Mouse (Mus musculus): ENCODE measurements around the gene Otud7b. TPM values are rescaled to one million over a fixed set of nuclear protein-coding genes. Genes with fewer than 3 reads are reported as not detected.

Otud7b gene
- polyA plus RNA-seq, 1 experiment from 2014 or later = 13.9 TPM

DNA sequence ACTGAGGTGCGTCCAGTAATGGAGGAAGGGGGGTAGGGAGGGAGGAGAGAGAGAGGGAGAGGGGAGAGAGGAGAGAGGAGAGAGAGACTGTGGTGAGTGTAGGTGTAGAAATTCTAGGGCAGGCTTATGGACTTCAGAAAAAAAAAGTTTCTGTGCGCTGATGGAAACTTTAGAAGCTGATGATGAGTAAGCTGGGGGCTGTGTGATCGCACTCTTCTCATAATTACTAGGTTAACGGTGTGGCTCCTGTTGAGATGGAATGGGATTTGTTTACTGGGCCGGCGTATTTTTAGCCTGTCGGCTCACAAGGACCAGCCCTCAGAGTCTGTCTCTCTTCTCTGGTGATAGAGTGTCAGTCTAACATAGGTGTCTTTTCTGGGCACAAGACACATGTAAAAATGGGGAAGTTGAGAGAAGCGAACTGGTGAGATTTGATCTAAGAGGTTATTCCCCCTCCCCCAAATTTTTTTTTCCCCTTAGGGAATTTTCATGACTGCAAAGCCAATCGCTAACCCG lies 963 bp downstream of the Otud7b start:
- no peaks in the 10 kb centered on the region for H3K27me3 ChIP-seq (ENCODE audit: control insufficient read depth, insufficient read depth, low read length)
- no peak for ATAC-seq (ENCODE audit: insufficient number of reproducible peaks, insufficient read depth, low FRiP score, low read depth)
- H3K36me3 ChIP-seq (ENCODE audit: control insufficient read depth, insufficient read depth, low read length) = no peaks in the 10 kb centered on the region
- peak overlapping the region; percentile 89 for H3K9ac ChIP-seq (replicated peaks; ENCODE audit: low read depth, low read length)
- peak overlapping the region; percentile 93; the same call in 1 of the 2 replicates for H3K27ac ChIP-seq (ENCODE audit: low read length)
- WGBS = 8% methylated on average over 10 of the region's 10 CpGs
- peaks cover 10% of the 10 kb centered on the region; the same call in 1 of the 2 replicates for H3K4me1 ChIP-seq (ENCODE audit: control insufficient read depth, insufficient read depth, low read length)
- peak overlapping the region; percentile 87 for H3K4me3 ChIP-seq (ENCODE audit: low read depth, low read length)
- no peaks in the 10 kb centered on the region for H3K9me3 ChIP-seq (ENCODE audit: control insufficient read depth, low read depth, low read length)
- peak overlapping the region; percentile 57 for H3K4me2 ChIP-seq (replicated peaks; ENCODE audit: low read depth, low read length)

DNA sequence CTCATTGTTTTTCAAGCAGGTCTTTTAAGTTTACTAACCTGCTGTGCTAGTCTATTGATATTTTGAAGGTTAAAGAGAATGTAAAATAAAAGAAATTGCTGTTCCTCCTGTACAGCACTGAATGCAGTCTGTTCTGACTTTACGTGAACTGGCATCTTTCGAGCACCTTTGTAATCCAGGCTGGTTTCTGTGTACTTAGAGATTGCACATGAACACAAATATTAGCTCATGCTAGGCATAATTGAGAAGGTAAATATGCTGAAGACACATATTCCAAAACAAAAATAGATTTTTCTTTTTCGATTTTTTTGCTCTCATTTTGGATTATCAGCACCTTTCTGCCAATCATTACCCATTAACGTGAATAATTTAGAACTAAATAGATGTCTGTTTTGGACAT lies 1.8 kb downstream of the Otud7b start:
- Histone ChIP-seq H3K27me3 (ENCODE audit: control insufficient read depth, insufficient read depth, low read length) (no peaks in the 10 kb centered on the region), H3K4me3 (ENCODE audit: low read depth, low read length) (peak overlapping the region; percentile 87; the same call in 1 of the 2 replicates), H3K4me1 (ENCODE audit: control insufficient read depth, insufficient read depth, low read length) (peaks cover 10% of the 10 kb centered on the region; the same call in 1 of the 2 replicates), H3K36me3 (ENCODE audit: control insufficient read depth, insufficient read depth, low read length) (no peaks in the 10 kb centered on the region), H3K9me3 (ENCODE audit: control insufficient read depth, low read depth, low read length) (no peaks in the 10 kb centered on the region), H3K4me2 (replicated peaks; ENCODE audit: low read depth, low read length) (peak overlapping the region; percentile 57), H3K9ac (replicated peaks; ENCODE audit: low read depth, low read length) (no peak overlapping the region), H3K27ac (ENCODE audit: low read length) (no peak overlapping the region)
- WGBS = 76% methylated on average over 4 of the region's 4 CpGs
- ATAC-seq (ENCODE audit: insufficient number of reproducible peaks, insufficient read depth, low FRiP score, low read depth) = no peak

DNA sequence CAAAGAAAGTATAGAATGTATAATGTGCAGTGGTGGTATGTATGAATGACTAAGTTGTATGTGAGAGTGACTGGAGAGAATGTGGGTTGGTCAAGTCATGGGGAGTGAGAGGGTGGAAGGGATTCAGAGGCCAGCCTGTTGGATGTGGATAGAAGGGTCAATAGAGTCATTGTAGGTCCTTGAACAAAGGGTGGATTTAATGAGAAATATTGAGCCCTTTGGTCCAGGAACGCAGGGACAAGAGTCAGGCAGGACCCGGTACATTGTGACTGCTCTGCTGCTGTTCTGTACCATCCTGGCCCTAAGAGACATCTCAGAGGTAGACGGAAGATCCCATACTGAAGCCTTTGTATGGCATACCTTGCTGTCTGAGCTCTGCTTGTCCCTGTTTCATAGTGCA lies 4.0 kb downstream of the Otud7b start:
- H3K27me3 ChIP-seq (ENCODE audit: control insufficient read depth, insufficient read depth, low read length) = no peaks in the 10 kb centered on the region
- H3K36me3 ChIP-seq (ENCODE audit: control insufficient read depth, insufficient read depth, low read length) = no peaks in the 10 kb centered on the region
- no peak overlapping the region for H3K27ac ChIP-seq (ENCODE audit: low read length)
- no peak overlapping the region for H3K4me2 ChIP-seq (replicated peaks; ENCODE audit: low read depth, low read length)
- no peak overlapping the region for H3K9ac ChIP-seq (replicated peaks; ENCODE audit: low read depth, low read length)
- 88% methylated on average over 3 of the region's 3 CpGs for WGBS
- ATAC-seq (ENCODE audit: insufficient number of reproducible peaks, insufficient read depth, low FRiP score, low read depth) = no peak
- no peak overlapping the region for H3K4me3 ChIP-seq (ENCODE audit: low read depth, low read length)
- H3K4me1 ChIP-seq (ENCODE audit: control insufficient read depth, insufficient read depth, low read length) = peaks cover 5% of the 10 kb centered on the region; the same call in 1 of the 2 replicates
- no peaks in the 10 kb centered on the region for H3K9me3 ChIP-seq (ENCODE audit: control insufficient read depth, low read depth, low read length)

DNA sequence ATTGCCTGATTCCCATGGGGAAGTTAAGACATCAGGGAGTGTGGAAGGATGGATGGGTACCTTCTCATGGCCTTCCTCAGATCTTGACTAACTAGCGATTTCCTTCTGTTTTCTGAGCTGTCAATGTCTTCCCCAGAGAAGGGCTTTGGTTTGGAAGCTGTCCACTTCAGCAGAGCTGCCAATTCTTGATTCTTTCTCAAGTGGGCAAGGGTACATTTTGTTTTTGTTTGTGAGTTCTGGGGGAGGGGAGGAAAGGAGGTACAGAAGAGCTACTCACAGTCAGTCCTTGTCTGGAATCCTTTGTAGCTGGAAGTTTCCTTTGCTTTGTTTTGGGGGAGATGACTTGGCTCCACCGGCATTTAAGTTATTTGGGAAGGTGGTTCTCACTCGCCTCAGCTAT lies 8.9 kb downstream of the Otud7b start:
- H3K36me3 ChIP-seq (ENCODE audit: control insufficient read depth, insufficient read depth, low read length) = no peaks in the 10 kb centered on the region
- H3K9me3 ChIP-seq (ENCODE audit: control insufficient read depth, low read depth, low read length) = no peaks in the 10 kb centered on the region
- ATAC-seq (ENCODE audit: insufficient number of reproducible peaks, insufficient read depth, low FRiP score, low read depth) = no peak
- H3K27ac ChIP-seq (ENCODE audit: low read length) = no peak overlapping the region
- H3K27me3 ChIP-seq (ENCODE audit: control insufficient read depth, insufficient read depth, low read length) = no peaks in the 10 kb centered on the region
- no peak overlapping the region for H3K4me3 ChIP-seq (ENCODE audit: low read depth, low read length)
- no peaks in the 10 kb centered on the region for H3K4me1 ChIP-seq (ENCODE audit: control insufficient read depth, insufficient read depth, low read length)
- H3K4me2 ChIP-seq (replicated peaks; ENCODE audit: low read depth, low read length) = no peak overlapping the region
- WGBS = 55% methylated on average over 3 of the region's 3 CpGs
- no peak overlapping the region for H3K9ac ChIP-seq (replicated peaks; ENCODE audit: low read depth, low read length)

DNA sequence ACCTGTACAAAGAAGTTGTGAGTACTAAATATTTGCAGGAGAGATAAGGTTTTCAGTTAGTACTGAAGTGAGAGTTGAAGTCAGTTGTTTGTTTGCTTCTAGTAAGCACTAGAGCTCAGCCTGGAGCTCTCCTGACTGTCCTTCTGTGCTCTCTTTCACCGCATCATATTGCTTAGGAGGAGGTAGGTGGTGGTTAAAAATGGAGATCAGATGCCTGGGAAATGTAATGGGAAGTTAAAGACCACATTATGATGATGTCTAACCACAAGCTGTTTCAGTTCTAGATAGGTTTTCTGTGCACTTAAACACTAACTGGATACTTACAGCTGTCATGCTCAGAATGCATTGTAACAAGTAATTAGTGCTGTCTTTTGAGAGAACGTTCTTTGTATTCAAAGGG lies 13.8 kb downstream of the Otud7b start:
- no peak overlapping the region for H3K4me3 ChIP-seq (ENCODE audit: low read depth, low read length)
- no peak overlapping the region for H3K27ac ChIP-seq (ENCODE audit: low read length)
- no peaks in the 10 kb centered on the region for H3K27me3 ChIP-seq (ENCODE audit: control insufficient read depth, insufficient read depth, low read length)
- H3K4me2 ChIP-seq (replicated peaks; ENCODE audit: low read depth, low read length) = no peak overlapping the region
- 73% methylated on average over 2 of the region's 2 CpGs for WGBS
- no peaks in the 10 kb centered on the region for H3K36me3 ChIP-seq (ENCODE audit: control insufficient read depth, insufficient read depth, low read length)
- H3K9ac ChIP-seq (replicated peaks; ENCODE audit: low read depth, low read length) = no peak overlapping the region
- no peaks in the 10 kb centered on the region for H3K4me1 ChIP-seq (ENCODE audit: control insufficient read depth, insufficient read depth, low read length)
- H3K9me3 ChIP-seq (ENCODE audit: control insufficient read depth, low read depth, low read length) = no peaks in the 10 kb centered on the region
- ATAC-seq (ENCODE audit: insufficient number of reproducible peaks, insufficient read depth, low FRiP score, low read depth) = no peak

DNA sequence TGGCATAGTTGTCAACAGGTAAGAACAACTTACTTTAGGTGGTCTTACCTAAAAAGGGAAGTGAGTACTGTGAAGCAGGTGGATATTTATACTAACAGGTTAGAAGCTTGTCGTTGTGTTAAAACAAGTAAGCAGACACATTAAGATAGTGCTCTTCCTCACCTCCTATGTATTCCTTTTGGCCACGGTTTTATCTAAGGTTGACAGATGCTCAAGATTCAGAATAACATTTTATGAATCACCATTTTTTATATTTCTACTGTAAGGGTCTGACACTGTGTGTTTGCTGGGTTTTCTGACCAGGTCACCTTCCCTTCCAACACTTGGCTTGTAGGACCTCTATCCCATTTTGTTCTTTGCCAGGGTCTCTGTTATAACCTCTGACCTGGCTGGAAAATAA lies 14.4 kb downstream of the Otud7b start:
- no peak overlapping the region for H3K27ac ChIP-seq (ENCODE audit: low read length)
- no peak for ATAC-seq (ENCODE audit: insufficient number of reproducible peaks, insufficient read depth, low FRiP score, low read depth)
- no peak overlapping the region for H3K9ac ChIP-seq (replicated peaks; ENCODE audit: low read depth, low read length)
- no peaks in the 10 kb centered on the region for H3K9me3 ChIP-seq (ENCODE audit: control insufficient read depth, low read depth, low read length)
- no peaks in the 10 kb centered on the region for H3K27me3 ChIP-seq (ENCODE audit: control insufficient read depth, insufficient read depth, low read length)
- H3K4me1 ChIP-seq (ENCODE audit: control insufficient read depth, insufficient read depth, low read length) = no peaks in the 10 kb centered on the region
- no peaks in the 10 kb centered on the region for H3K36me3 ChIP-seq (ENCODE audit: control insufficient read depth, insufficient read depth, low read length)
- no peak overlapping the region for H3K4me2 ChIP-seq (replicated peaks; ENCODE audit: low read depth, low read length)
- 89% methylated on average over 2 of the region's 2 CpGs for WGBS
- H3K4me3 ChIP-seq (ENCODE audit: low read depth, low read length) = no peak overlapping the region

DNA sequence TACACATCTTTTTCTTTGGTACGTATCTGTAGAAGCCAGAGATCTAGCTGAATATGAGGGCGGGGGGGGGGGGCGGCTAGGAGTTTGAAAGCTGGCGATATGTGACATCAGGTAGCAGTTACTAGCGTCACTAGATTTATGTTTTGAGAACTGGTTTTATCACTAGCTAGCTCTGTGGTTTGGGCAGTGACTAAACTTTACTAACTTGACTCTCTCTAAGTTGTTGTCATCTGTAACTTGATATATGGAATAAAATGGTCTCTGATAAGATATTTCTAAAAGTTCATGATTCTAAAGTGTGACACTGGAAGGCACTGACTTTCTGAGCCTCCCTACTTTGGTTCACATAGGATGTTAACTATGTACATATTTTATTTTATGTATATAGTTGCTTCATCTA lies 19.9 kb downstream of the Otud7b start:
- Histone ChIP-seq H3K27ac (ENCODE audit: low read length) (no peak overlapping the region), H3K36me3 (ENCODE audit: control insufficient read depth, insufficient read depth, low read length) (no peaks in the 10 kb centered on the region), H3K4me2 (replicated peaks; ENCODE audit: low read depth, low read length) (no peak overlapping the region), H3K27me3 (ENCODE audit: control insufficient read depth, insufficient read depth, low read length) (no peaks in the 10 kb centered on the region), H3K4me1 (ENCODE audit: control insufficient read depth, insufficient read depth, low read length) (no peaks in the 10 kb centered on the region), H3K9me3 (ENCODE audit: control insufficient read depth, low read depth, low read length) (no peaks in the 10 kb centered on the region), H3K9ac (replicated peaks; ENCODE audit: low read depth, low read length) (no peak overlapping the region), H3K4me3 (ENCODE audit: low read depth, low read length) (no peak overlapping the region)
- no peak for ATAC-seq (ENCODE audit: insufficient number of reproducible peaks, insufficient read depth, low FRiP score, low read depth)
- 81% methylated on average over 5 of the region's 5 CpGs for WGBS

DNA sequence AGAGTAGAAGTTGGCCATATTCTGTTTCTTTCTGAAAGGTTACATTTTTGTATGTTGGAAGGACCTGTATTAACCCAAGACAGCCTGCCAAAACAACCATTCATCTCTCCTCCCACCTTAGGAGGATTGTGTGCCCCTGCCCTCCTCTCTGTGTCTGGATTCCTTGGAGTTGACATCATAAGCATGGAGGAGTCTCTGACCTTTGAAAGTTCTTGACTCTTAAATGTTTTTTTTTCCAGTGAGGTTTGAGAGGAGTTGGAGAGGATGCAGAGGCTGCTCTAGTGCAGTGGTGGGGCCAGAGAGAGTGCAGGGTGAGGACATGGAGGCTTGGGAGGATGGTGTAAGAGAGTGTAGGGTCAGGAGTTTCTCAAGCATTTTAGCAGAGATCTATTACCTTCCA lies 23.8 kb downstream of the Otud7b start:
- no peaks in the 10 kb centered on the region for H3K9me3 ChIP-seq (ENCODE audit: control insufficient read depth, low read depth, low read length)
- H3K27me3 ChIP-seq (ENCODE audit: control insufficient read depth, insufficient read depth, low read length) = no peaks in the 10 kb centered on the region
- no peaks in the 10 kb centered on the region for H3K4me1 ChIP-seq (ENCODE audit: control insufficient read depth, insufficient read depth, low read length)
- H3K27ac ChIP-seq (ENCODE audit: low read length) = no peak overlapping the region
- H3K4me3 ChIP-seq (ENCODE audit: low read depth, low read length) = no peak overlapping the region
- H3K4me2 ChIP-seq (replicated peaks; ENCODE audit: low read depth, low read length) = no peak overlapping the region
- no peaks in the 10 kb centered on the region for H3K36me3 ChIP-seq (ENCODE audit: control insufficient read depth, insufficient read depth, low read length)
- no peak overlapping the region for H3K9ac ChIP-seq (replicated peaks; ENCODE audit: low read depth, low read length)
- no peak for ATAC-seq (ENCODE audit: insufficient number of reproducible peaks, insufficient read depth, low FRiP score, low read depth)

DNA sequence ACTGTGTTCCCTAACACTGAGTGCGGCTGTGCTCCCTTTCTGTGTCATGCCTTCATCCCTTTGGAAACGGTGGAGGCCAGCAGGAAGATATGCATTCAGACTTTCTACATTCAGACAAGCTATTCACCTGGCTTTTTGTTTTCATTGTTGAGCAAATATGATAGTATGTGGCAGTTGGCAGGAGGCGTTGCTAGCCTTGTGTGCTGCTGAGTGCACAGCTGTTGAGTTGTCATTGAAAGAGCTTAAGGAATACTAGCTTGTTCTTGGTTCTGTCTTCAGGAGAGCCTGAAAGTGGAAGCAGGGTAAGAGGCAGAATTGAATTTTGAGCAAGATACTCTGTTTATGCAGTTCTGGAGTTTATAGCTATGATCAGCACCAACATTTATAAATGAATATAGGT lies 28.2 kb downstream of the Otud7b start:
- no peak overlapping the region for H3K4me2 ChIP-seq (replicated peaks; ENCODE audit: low read depth, low read length)

More for the DNA sequence above, 28.2 kb downstream of the Otud7b start:
- 68% methylated on average over 3 of the region's 3 CpGs for WGBS
- no peak overlapping the region for H3K9ac ChIP-seq (replicated peaks; ENCODE audit: low read depth, low read length)
- no peaks in the 10 kb centered on the region for H3K9me3 ChIP-seq (ENCODE audit: control insufficient read depth, low read depth, low read length)
- no peaks in the 10 kb centered on the region for H3K27me3 ChIP-seq (ENCODE audit: control insufficient read depth, insufficient read depth, low read length)
- H3K4me3 ChIP-seq (ENCODE audit: low read depth, low read length) = no peak overlapping the region
- no peak for ATAC-seq (ENCODE audit: insufficient number of reproducible peaks, insufficient read depth, low FRiP score, low read depth)
- H3K4me1 ChIP-seq (ENCODE audit: control insufficient read depth, insufficient read depth, low read length) = no peaks in the 10 kb centered on the region
- H3K27ac ChIP-seq (ENCODE audit: low read length) = no peak overlapping the region
- H3K36me3 ChIP-seq (ENCODE audit: control insufficient read depth, insufficient read depth, low read length) = no peaks in the 10 kb centered on the region

All from stomach, embryonic 14.5 days (tissue).